Mouse (Mus musculus) testis, adult 2 months (tissue): Measurements from ENCODE around the gene Tcf20. TPM values are rescaled to one million over a fixed set of nuclear protein-coding genes. Genes with fewer than 3 reads are reported as not detected.

Experiments
- H3K27ac ChIP-seq: fragments of 200-500 bp; 2 replicates; pipeline ENCODE4 v1.5.1; 2012; ENCODE audit warnings: low read depth, low read length; ENCODE audit not compliant: control insufficient read depth, insufficient read depth
- H3K27me3 ChIP-seq: fragments of 200-500 bp; 2 replicates; pipeline ENCODE4 v1.6.1; 2012; ENCODE audit warnings: mild to moderate bottlenecking, low read length, moderate library complexity; ENCODE audit not compliant: control insufficient read depth, insufficient read depth
- H3K36me3 ChIP-seq: fragments of 200-500 bp; 2 replicates; pipeline ENCODE4 v1.6.1; 2012; ENCODE audit warnings: mild to moderate bottlenecking, low read length; ENCODE audit not compliant: control insufficient read depth, insufficient read depth
- H3K4me1 ChIP-seq: fragments of 200-500 bp; 2 replicates; pipeline ENCODE4 v1.6.1; 2012; ENCODE audit warnings: low read length; ENCODE audit not compliant: control insufficient read depth, insufficient read depth
- H3K4me3 ChIP-seq: fragments of 200-500 bp; 2 replicates; pipeline ENCODE4 v1.5.1; 2012; ENCODE audit warnings: low read depth, mild to moderate bottlenecking, low read length, moderate library complexity, mixed read lengths; ENCODE audit not compliant: control insufficient read depth
- CTCF ChIP-seq: fragments of 200-500 bp; IDR thresholded peaks from 2 replicates; pipeline ENCODE4 v1.5.1; 2012; ENCODE audit warnings: low read depth, mild to moderate bottlenecking, inconsistent platforms, low read length, moderate library complexity; ENCODE audit not compliant: control insufficient read depth, insufficient read depth, insufficient replicate concordance
- POLR2A ChIP-seq: fragments of 200-500 bp; IDR thresholded peaks from 2 replicates; pipeline ENCODE4 v1.6.1; 2012; ENCODE audit warnings: low read depth, mild to moderate bottlenecking, inconsistent platforms, low read length, moderate library complexity; ENCODE audit not compliant: control insufficient read depth
- polyA plus RNA-seq: library from polyadenylated mRNA; depleted of rRNA; stranded (reverse); fragments of >200 nt; gene quantifications from 2 replicates; pipeline ENCODE4 v1.2.3, GENCODE M21; 2012

The Tcf20 gene
- polyA plus RNA-seq, 1 experiment, result 26.0 TPM

GRCm38 (mm10) chr15:83029725-83030718 is 42.4 kb upstream of the Tcf20 start:
- TF ChIP-seq POLR2A (no peak), CTCF (no peak)
- no peaks in the 10 kb centered on the region for H3K36me3 ChIP-seq
- H3K27ac ChIP-seq, result no peak overlapping the region
- no peaks in the 10 kb centered on the region for H3K27me3 ChIP-seq
- no peaks in the 10 kb centered on the region; the same call in 1 of the 2 replicates for H3K4me1 ChIP-seq
- no peak overlapping the region for H3K4me3 ChIP-seq

- peaks cover 4% of the 10 kb centered on the region; the same call in 1 of the 2 replicates for H3K4me1 ChIP-seq
- TF ChIP-seq CTCF (no peak), POLR2A (no peak)
- no peaks in the 10 kb centered on the region for H3K27me3 ChIP-seq
- no peaks in the 10 kb centered on the region for H3K36me3 ChIP-seq
- H3K4me3 ChIP-seq, result no peak overlapping the region
- no peak overlapping the region for H3K27ac ChIP-seq
These were observed 38.5 kb upstream of the Tcf20 start for GRCm38 (mm10) chr15:83026129-83026528.

GRCm38 (mm10) chr15:83025041-83025760 is 37.5 kb upstream of the Tcf20 start:
- Histone ChIP-seq H3K36me3 (no peaks in the 10 kb centered on the region), H3K27ac (no peak overlapping the region), H3K27me3 (no peaks in the 10 kb centered on the region), H3K4me1 (peaks cover 4% of the 10 kb centered on the region; the same call in 1 of the 2 replicates), H3K4me3 (no peak overlapping the region)
- TF ChIP-seq CTCF (no peak), POLR2A (no peak)

- Histone ChIP-seq H3K4me3 (no peak overlapping the region), H3K27ac (no peak overlapping the region), H3K27me3 (no peaks in the 10 kb centered on the region), H3K36me3 (no peaks in the 10 kb centered on the region), H3K4me1 (peaks cover 4% of the 10 kb centered on the region; the same call in 1 of the 2 replicates)
- TF ChIP-seq POLR2A (no peak), CTCF (no peak)
These were observed 35.3 kb upstream of the Tcf20 start for GRCm38 (mm10) chr15:83022947-83023346.

GRCm38 (mm10) chr15:83010990-83011664 is 23.5 kb upstream of the Tcf20 start:
- no peak overlapping the region for H3K4me3 ChIP-seq
- TF ChIP-seq CTCF (no peak), POLR2A (no peak)
- H3K36me3 ChIP-seq, result no peaks in the 10 kb centered on the region
- H3K4me1 ChIP-seq, result no peaks in the 10 kb centered on the region; the same call in 1 of the 2 replicates
- no peaks in the 10 kb centered on the region for H3K27me3 ChIP-seq
- no peak overlapping the region for H3K27ac ChIP-seq

GRCm38 (mm10) chr15:83010423-83010822 is 22.8 kb upstream of the Tcf20 start:
- Histone ChIP-seq H3K36me3 (no peaks in the 10 kb centered on the region), H3K4me1 (no peaks in the 10 kb centered on the region; the same call in 1 of the 2 replicates), H3K27me3 (no peaks in the 10 kb centered on the region), H3K27ac (no peak overlapping the region), H3K4me3 (no peak overlapping the region)
- no peak for TF ChIP-seq CTCF
- no peak for TF ChIP-seq POLR2A

- Histone ChIP-seq H3K4me3 (no peak overlapping the region), H3K27ac (no peak overlapping the region), H3K27me3 (no peaks in the 10 kb centered on the region), H3K36me3 (no peaks in the 10 kb centered on the region), H3K4me1 (no peaks in the 10 kb centered on the region; the same call in 1 of the 2 replicates)
- no peak for TF ChIP-seq POLR2A
- TF ChIP-seq CTCF, result no peak
These were observed 21.9 kb upstream of the Tcf20 start for GRCm38 (mm10) chr15:83009532-83009931.
